Mouse (Mus musculus) liver, embryonic 11.5 days (tissue): ENCODE measurements around the gene Gm3164. TPM values are rescaled to one million over a fixed set of nuclear protein-coding genes. Genes with fewer than 3 reads are reported as not detected.
"Not testable (repeated sequence)": the region's sequence is repeated elsewhere in the genome, so short reads cannot be mapped to it uniquely, and the experiment has no call there.

Source experiments
- ATAC-seq: fragments of 200-750 bp; cut with Nextera tagmentation; replicated peaks from 2 replicates; pipeline ENCODE4 v1.8.0; 2017; ENCODE audit warnings: moderate number of reproducible peaks, mild to moderate bottlenecking, moderate TSS enrichment, moderate library complexity; ENCODE audit not compliant: low FRiP score
- DNase-seq: peaks from one replicate; pipeline ENCODE4 v3.0.0-alpha.2; 2017; ENCODE audit warnings: low spot score
- H3K27ac ChIP-seq: fragments of 300-500 bp; sonication (generic); 2 replicates; pipeline ENCODE4 v1.5.1; 2014; ENCODE audit warnings: mild to moderate bottlenecking, low read depth, low read length, control low read depth
- H3K27me3 ChIP-seq: fragments of 300-500 bp; sonication (generic); replicated peaks from 2 replicates; pipeline ENCODE4 v1.6.1; 2014; ENCODE audit warnings: low read length, mixed read lengths; ENCODE audit not compliant: control insufficient read depth, insufficient read depth
- H3K36me3 ChIP-seq: fragments of 300-500 bp; sonication (generic); 2 replicates; pipeline ENCODE4 v1.6.1; 2014; ENCODE audit warnings: mild to moderate bottlenecking, low read length, moderate library complexity, mixed read lengths; ENCODE audit not compliant: control insufficient read depth, insufficient read depth
- H3K4me1 ChIP-seq: fragments of 300-500 bp; sonication (generic); replicated peaks from 2 replicates; pipeline ENCODE4 v1.6.1; 2014; ENCODE audit warnings: low read length, mixed read lengths; ENCODE audit not compliant: control insufficient read depth, insufficient read depth
- H3K4me2 ChIP-seq: fragments of 300-500 bp; sonication (generic); 2 replicates; pipeline ENCODE4 v1.6.1; 2014; ENCODE audit warnings: mild to moderate bottlenecking, control low read depth, moderate library complexity
- H3K4me3 ChIP-seq: fragments of 300-500 bp; sonication (generic); 2 replicates; pipeline ENCODE4 v1.5.1; 2014; ENCODE audit warnings: low read depth, low read length, control low read depth
- H3K9ac ChIP-seq: fragments of 300-500 bp; sonication (generic); 2 replicates; pipeline ENCODE4 v1.6.1; 2014; ENCODE audit warnings: low read depth, low read length, control low read depth
- H3K9me3 ChIP-seq: fragments of 300-500 bp; sonication (generic); 2 replicates; pipeline ENCODE4 v1.6.1; 2016; ENCODE audit warnings: low read length, inconsistent platforms, mixed read lengths; ENCODE audit not compliant: control insufficient read depth
- WGBS: fragments of 180-500 bp; shearing (Covaris S2); extraction: QIAGEN DNeasy Blood & Tissue Kit; methylation state at CpG from one replicate; pipeline ENCODE4 v1.1.7; 2014; 5-methylcytosine and 5-hydroxymethylcytosine counted together
- polyA plus RNA-seq: library from polyadenylated mRNA; unstranded; fragments of >200 nt; fragmentation: Nextera tagmentation; extraction: Ambion mirVana; gene quantifications from 2 replicates; pipeline ENCODE4 v1.2.1, GENCODE M21; 2014

The Gm3164 gene
- not detected in 2 replicates for polyA plus RNA-seq

DNA sequence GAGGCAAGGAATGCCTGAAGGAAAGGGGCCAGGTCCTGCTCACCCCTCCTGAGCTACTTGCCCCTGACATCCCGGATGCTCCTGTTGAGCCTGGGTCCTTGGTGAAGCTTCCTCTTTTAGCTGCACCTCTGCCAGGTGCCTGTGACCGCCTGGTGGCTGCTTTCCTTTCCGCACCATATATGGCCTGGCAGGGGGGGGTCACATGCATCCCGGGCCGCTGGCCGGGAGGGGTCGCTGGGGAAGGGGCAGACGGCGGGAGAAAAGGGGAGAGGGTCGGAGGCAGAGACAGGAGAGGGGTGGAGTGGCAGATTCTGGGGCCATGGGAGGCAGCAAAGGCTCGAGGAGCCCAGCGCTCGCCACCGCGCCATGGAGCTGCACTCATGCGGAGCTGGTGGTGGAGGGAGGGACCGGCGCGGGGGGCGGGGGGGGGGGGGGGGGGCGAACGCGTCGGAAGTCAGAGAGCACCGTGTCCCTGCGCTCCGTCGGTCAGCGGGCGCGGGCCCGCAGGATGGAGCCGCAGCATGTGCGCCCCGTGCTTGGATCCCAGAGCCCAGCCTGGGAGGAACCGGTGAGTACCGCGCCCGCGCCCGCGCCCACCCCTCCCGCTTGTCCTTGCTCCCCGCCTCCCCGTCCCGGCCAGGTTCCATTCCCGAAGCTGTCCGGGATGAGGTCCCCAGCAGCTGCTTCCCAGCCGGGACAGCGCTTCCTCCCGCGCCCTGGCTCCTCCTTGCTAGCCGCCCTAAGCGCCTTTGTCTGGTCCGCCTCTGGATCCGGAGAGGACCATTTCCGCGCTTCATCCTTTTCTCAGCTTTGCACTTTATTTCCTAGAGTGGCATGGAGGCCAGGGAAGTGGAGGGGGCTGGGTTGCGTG lies at the start of gene Gm3164:
Gene Gm3164, plus strand, starts transcription at position 484 of the 871 bp plus-strand sequence.
- Histone ChIP-seq H3K4me2 (peak within 1 kb of the TSS; percentile 35), H3K4me3 (peak within 1 kb of the TSS; percentile 5; the same call in 1 of the 2 replicates)
- H3K9ac ChIP-seq, H3K27me3 ChIP-seq, H3K4me1 ChIP-seq, H3K36me3 ChIP-seq, H3K27ac ChIP-seq, ATAC-seq, H3K9me3 ChIP-seq: not testable (repeated sequence)
- under 1% methylated on average over 20 of the region's 59 CpGs for WGBS
- DNase-seq, result peak; percentile 29

DNA sequence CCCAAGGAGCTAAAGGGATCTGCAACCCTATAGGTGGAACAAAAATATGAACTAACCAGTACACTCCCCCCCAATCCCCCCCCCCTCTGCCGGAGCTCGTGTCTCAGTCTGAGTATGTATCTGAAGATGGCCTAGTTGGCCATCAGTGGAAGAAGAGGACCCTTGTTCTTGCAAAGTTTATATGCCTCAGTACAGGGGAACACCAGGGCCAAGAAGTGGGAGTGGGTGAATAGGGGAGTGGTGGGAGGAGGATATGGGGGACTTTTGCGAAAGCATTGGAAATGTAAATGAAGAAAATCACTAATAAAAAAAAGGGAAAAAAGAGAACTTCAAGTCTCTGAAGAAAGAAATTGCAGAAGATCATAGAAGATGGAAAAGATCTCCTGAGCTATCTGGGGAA lies 46.3 kb upstream of the Gm3164 start:
- not testable (repeated sequence) for H3K9me3 ChIP-seq, H3K9ac ChIP-seq, H3K27me3 ChIP-seq, DNase-seq, H3K4me3 ChIP-seq, H3K27ac ChIP-seq, H3K36me3 ChIP-seq, ATAC-seq, H3K4me1 ChIP-seq, H3K4me2 ChIP-seq
- WGBS, result 83% methylated on average over 1 of the region's 3 CpGs

DNA sequence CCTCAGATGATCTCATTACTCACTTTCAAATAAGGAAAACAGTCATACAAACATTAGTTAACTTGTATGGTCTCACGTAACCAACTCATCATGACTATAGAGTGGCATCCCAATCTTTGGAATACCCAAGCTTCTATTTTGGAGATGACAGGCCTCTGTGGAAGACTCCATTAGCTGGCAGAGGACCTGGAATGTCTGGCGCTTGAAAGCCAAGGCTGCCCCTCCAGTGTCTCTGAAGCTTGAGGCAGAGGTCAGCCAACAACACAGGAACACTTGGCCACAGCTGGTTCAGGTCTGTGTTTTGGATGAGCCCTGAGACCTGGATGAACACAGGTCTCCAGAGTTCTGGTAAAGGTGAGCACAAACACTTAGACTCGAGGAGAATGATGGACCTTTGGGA lies 45.6 kb upstream of the Gm3164 start:
- not testable (repeated sequence) for H3K4me3 ChIP-seq, H3K9me3 ChIP-seq, H3K4me2 ChIP-seq, H3K36me3 ChIP-seq, DNase-seq, H3K9ac ChIP-seq, H3K27ac ChIP-seq, H3K4me1 ChIP-seq, ATAC-seq, H3K27me3 ChIP-seq
- WGBS, result 66% methylated on average over 3 of the region's 3 CpGs

DNA sequence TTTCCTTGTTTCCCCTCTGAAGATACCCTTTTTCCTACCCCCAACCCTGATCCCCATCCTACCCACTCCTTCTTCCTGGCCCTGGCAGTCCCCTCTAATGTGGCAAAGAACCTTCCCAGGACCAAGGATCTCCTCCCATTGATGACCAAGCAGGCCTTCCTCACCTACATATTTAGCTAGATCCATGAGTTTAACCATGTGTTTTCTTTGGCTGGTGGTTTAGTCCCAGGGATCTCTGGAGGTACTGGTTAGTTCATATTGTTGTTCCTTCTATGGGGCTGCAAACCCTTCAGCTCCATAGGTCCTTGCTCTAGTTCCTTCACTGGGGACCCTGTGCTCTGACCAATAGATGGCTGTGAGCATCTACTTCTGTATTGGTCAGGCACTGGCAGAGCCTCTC lies 37.4 kb upstream of the Gm3164 start:
- not testable (repeated sequence) for H3K4me3 ChIP-seq, H3K4me2 ChIP-seq, H3K9me3 ChIP-seq, H3K27me3 ChIP-seq, H3K4me1 ChIP-seq, H3K27ac ChIP-seq, H3K36me3 ChIP-seq, ATAC-seq, DNase-seq, H3K9ac ChIP-seq

DNA sequence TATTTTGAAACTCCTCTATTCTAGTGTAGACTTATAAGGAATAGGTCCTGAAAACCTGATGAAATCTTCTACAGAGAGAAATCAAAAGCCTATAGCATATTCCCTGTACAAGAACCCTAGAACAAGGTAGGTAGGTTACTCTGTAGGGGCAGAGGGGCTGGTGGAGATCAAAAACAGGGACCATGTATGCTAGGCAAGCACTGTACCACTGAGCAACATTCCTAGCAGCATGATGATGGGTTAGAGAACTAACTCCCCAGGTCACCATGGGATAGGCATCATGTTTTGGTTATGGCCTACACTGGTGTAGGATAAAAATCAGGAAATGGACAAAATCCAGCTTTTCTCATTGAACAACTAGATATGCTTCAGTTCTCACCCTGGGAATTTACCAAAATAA lies 29.6 kb upstream of the Gm3164 start:
- not testable (repeated sequence) for H3K4me2 ChIP-seq, H3K9ac ChIP-seq, H3K4me1 ChIP-seq, ATAC-seq, H3K4me3 ChIP-seq, H3K9me3 ChIP-seq, H3K27ac ChIP-seq, H3K36me3 ChIP-seq, H3K27me3 ChIP-seq, DNase-seq

DNA sequence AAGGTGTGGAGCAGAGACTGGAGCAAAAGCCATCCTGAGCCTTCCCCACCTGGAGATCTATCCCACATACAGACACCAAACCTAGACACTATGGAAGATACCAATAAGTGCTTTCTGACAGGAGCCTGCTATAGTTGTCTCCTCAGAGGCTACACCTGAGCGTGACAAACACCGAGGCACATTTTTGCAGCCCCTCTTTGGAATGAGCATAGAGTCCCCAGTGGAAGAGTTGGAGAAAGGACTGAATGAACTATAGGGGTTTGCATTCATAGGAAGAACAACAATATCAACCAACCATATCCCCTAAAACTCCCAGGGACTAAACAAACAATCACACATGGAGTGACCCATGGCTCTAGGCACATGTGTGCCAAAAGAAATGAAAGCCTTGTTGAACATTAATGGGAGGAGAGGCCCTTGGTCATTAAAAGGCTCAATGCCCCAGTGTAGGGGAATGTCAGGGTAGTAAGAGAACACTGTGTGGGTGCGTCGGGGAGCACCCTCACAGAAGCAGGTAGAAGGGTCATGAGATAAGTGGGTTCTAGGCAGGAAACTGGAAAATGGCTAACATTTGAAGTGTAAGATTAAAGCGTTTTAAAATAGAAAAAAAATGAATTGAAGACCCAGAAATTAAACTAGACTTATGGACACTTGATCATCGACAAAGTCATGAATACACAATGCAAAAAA lies 22.3 kb upstream of the Gm3164 start:
- H3K9ac ChIP-seq, H3K4me1 ChIP-seq, H3K9me3 ChIP-seq, H3K4me2 ChIP-seq, H3K27ac ChIP-seq, H3K4me3 ChIP-seq, DNase-seq, ATAC-seq, H3K27me3 ChIP-seq, H3K36me3 ChIP-seq: not testable (repeated sequence)
- WGBS, result 100% methylated on average over 3 of the region's 6 CpGs

DNA sequence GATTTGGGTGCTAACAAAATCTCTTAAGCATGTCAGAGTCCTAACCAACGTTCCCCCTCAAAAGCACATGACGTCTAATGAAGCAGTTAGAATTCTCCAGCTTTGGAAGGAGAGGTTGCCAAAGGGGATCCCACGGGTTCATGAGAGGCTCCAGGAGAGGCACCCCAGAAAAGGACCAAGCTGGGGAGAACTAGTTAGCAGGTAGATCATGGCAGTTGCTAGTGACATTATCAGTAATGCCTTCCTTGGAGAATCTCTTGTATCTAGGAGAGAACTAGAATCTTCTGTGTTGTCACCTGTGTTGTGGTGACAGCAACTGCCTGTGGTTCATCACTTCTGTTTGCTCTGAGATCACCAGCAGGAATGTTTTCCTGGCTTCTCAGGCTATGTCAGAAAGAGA lies 18.0 kb upstream of the Gm3164 start, which contains the start of gene Gm3159:
Gene Gm3159, plus strand, starts transcription at position 301 of the 400 bp plus-strand sequence.
- not testable (repeated sequence) for H3K4me2 ChIP-seq, ATAC-seq, H3K36me3 ChIP-seq, H3K9me3 ChIP-seq, H3K4me1 ChIP-seq, H3K27ac ChIP-seq, H3K27me3 ChIP-seq, H3K4me3 ChIP-seq, DNase-seq, H3K9ac ChIP-seq
- 56% methylated on average over 1 of the region's 3 CpGs for WGBS

DNA sequence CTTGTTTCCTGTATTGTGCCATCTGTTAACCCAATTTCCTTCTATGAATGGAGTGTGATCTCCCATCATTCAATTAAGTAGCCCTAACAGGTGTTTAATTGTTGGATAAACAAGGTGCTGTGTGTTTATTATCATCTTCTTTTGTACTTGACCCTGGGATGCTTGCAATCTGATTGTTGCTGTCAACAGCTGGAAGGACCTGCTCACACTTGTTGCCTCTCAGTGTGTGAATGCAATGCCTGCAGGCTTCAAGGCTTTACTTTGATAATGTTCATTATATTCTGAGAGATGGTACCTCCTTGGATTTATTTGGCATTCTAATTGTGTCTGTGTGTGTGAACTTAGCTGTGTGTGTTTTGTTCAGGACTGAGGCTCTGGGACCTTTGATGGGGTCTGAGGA lies 16.6 kb upstream of the Gm3164 start:
- H3K4me3 ChIP-seq, H3K4me2 ChIP-seq, H3K27me3 ChIP-seq, H3K9me3 ChIP-seq, DNase-seq, ATAC-seq, H3K36me3 ChIP-seq, H3K27ac ChIP-seq, H3K9ac ChIP-seq, H3K4me1 ChIP-seq: not testable (repeated sequence)
